Mouse (Mus musculus) heart, postnatal 0 days (tissue): ENCODE measurements around the gene Tmprss7.

ENCODE experiments used
- CTCF ChIP-seq: IDR thresholded peaks from 2 replicates; pipeline ENCODE4 v1.5.1; 2016; ENCODE audit warnings: antibody characterized with exemption, control low read depth, low read depth
- EP300 ChIP-seq: IDR thresholded peaks from 2 replicates; pipeline ENCODE4 v1.6.1; 2016; ENCODE audit warnings: antibody characterized with exemption, low read depth

- TF ChIP-seq CTCF (no peak), EP300 (no peak)
These were observed 68.7 kb downstream of the Tmprss7 start for GRCm38 (mm10) chr16:45624791-45625190.
